Mouse (Mus musculus): ENCODE measurements around the gene Gba. TPM values are rescaled to one million over a fixed set of nuclear protein-coding genes. Genes with fewer than 3 reads are reported as not detected.
"Not testable (repeated sequence)": the region's sequence is repeated elsewhere in the genome, so short reads cannot be mapped to it uniquely, and the experiment has no call there.

Gba gene
- total RNA-seq, 2 experiments from 2014 or later: 18.2 to 18.6 TPM

- intact Hi-C loops (cut with DNase I): no loop called here
- DNase-seq: no peak
Observed at GRCm38 (mm10) chr3:89210731-89211130, 8.0 kb downstream of the Gba start.

GRCm38 (mm10) chr3:89213803-89214530, 11.2 kb downstream of the Gba start:
- DNase-seq: peak; percentile 87 to 91
- intact Hi-C loops (cut with DNase I): loop anchor here (2.0 kb wide), 1 partner anchor 15 kb away; no protein-coding TSS in a partner anchor

GRCm38 (mm10) chr3:89214681-89215411, 12.1 kb downstream of the Gba start, which contains the start of gene Thbs3:
Gene Thbs3, plus strand, starts transcription at chr3:89215180.
- intact Hi-C loops (cut with DNase I): loop anchor here (2.0 kb wide), 1 partner anchor 16 kb away; no protein-coding TSS in a partner anchor
- DNase-seq: peak in 1 of 2 experiments; percentile 43

- peak; percentile 71 to 75 for DNase-seq
- intact Hi-C loops (cut with DNase I): loop anchor here (2.0 kb wide), 2 partner anchors 17 to 125 kb away; no protein-coding TSS in a partner anchor
Observed at GRCm38 (mm10) chr3:89215853-89216252, 13.1 kb downstream of the Gba start.

GRCm38 (mm10) chr3:89216407-89216806, 13.7 kb downstream of the Gba start:
- DNase-seq: not testable (repeated sequence)
- intact Hi-C loops (cut with DNase I): loop anchor here (2.0 kb wide), 1 partner anchor 126 kb away; no protein-coding TSS in a partner anchor

- DNase-seq: no peak
- intact Hi-C loops (cut with DNase I): no loop called here
Observed at GRCm38 (mm10) chr3:89218271-89218670, 15.5 kb downstream of the Gba start.

GRCm38 (mm10) chr3:89219546-89219945, 16.8 kb downstream of the Gba start:
- intact Hi-C loops (cut with DNase I): no loop called here
- DNase-seq: no peak

- DNase-seq: no peak
- intact Hi-C loops (cut with DNase I): no loop called here
Observed at GRCm38 (mm10) chr3:89221167-89221566, 18.4 kb downstream of the Gba start.

- no peak for DNase-seq
- intact Hi-C loops (cut with DNase I): no loop called here
Observed at GRCm38 (mm10) chr3:89224796-89225195, 22.1 kb downstream of the Gba start.

GRCm38 (mm10) chr3:89225321-89225815, 22.6 kb downstream of the Gba start:
- no peak for DNase-seq
- intact Hi-C loops (cut with DNase I): no loop called here

- intact Hi-C loops (cut with DNase I): no loop called here
- no peak for DNase-seq
Observed at GRCm38 (mm10) chr3:89225918-89226317, 23.2 kb downstream of the Gba start.

- no peak for DNase-seq
- intact Hi-C loops (cut with DNase I): no loop called here
Observed at GRCm38 (mm10) chr3:89226361-89226760, 23.6 kb downstream of the Gba start.

- DNase-seq: no peak
- intact Hi-C loops (cut with DNase I): no loop called here
Observed at GRCm38 (mm10) chr3:89226900-89227299, 24.2 kb downstream of the Gba start, which contains the start of gene Mtx1. Gene Mtx1, minus strand, starts transcription at chr3:89227088.

GRCm38 (mm10) chr3:89227307-89228179, 24.8 kb downstream of the Gba start:
- intact Hi-C loops (cut with DNase I): no loop called here
- peak; percentile 48 to 51 for DNase-seq

- peak; percentile 82 for DNase-seq
- intact Hi-C loops (cut with DNase I): no loop called here
Observed at GRCm38 (mm10) chr3:89228180-89228549, 25.4 kb downstream of the Gba start.

- intact Hi-C loops (cut with DNase I): no loop called here
- no peak for DNase-seq
Observed at GRCm38 (mm10) chr3:89228836-89229235, 26.1 kb downstream of the Gba start, which contains the start of gene Muc1. Gene Muc1, plus strand, starts transcription at chr3:89229057.

- no peak for DNase-seq
- intact Hi-C loops (cut with DNase I): no loop called here
Observed at GRCm38 (mm10) chr3:89229276-89229675, 26.5 kb downstream of the Gba start.

GRCm38 (mm10) chr3:89230561-89230960, 27.8 kb downstream of the Gba start:
- intact Hi-C loops (cut with DNase I): no loop called here
- no peak for DNase-seq

GRCm38 (mm10) chr3:89231345-89231744, 28.6 kb downstream of the Gba start:
- no peak for DNase-seq
- intact Hi-C loops (cut with DNase I): no loop called here

- no peak for DNase-seq
- intact Hi-C loops (cut with DNase I): no loop called here
Observed at GRCm38 (mm10) chr3:89231772-89232275, 29.1 kb downstream of the Gba start.
